Mouse (Mus musculus) splenic B cell, adult 2 months (primary cell): Measurements from ENCODE around the gene Ulk3.

ENCODE experiments used
- DNase-seq: peaks from one replicate; pipeline ENCODE4 v3.0.0-alpha.2; 2011; ENCODE audit warnings: low read depth, low spot score
- H3K27me3 ChIP-seq: 2 replicates; pipeline ENCODE4 v1.6.1; 2012; ENCODE audit warnings: mild to moderate bottlenecking, low read length, moderate library complexity, mixed read lengths; ENCODE audit not compliant: control insufficient read depth, poor library complexity, insufficient read depth, severe bottlenecking
- H3K36me3 ChIP-seq: 2 replicates; pipeline ENCODE4 v1.6.1; 2012; ENCODE audit warnings: mild to moderate bottlenecking, low read length, moderate library complexity, mixed read lengths; ENCODE audit not compliant: control insufficient read depth, poor library complexity, insufficient read depth, severe bottlenecking

The Ulk3 gene

GRCm38 (mm10) chr9:57589224-57590126, at the start of gene Ulk3:
TSS of gene Ulk3 (plus strand) at chr9:57589452.
- Histone ChIP-seq H3K27me3 (no peaks in the 10 kb centered on the region; the same call in 1 of the 2 replicates), H3K36me3 (peaks cover 11% of the 10 kb centered on the region)
- DNase-seq: peak; percentile 82

DNA sequence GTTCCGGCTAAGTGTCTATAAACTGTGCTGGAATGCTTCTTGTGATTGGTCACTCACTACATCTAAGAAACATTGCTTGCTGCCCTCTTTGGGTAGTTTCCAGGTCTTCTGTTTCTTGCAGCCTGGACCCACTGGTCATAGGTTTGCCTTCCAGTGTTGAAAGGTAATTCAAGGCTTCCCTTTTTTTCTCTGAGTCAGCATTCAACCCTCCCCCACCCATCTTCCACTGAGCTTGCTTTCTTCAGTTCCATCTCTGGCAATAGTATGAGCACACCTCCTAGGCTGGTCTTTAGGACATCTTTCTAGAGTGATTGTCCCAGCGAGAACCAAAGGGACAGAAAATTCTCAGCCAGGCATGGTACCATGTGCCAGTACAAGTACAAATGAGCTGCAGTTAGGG, 49.7 kb upstream of the Ulk3 start:
- no peak for DNase-seq
- H3K27me3 ChIP-seq: no peaks in the 10 kb centered on the region
- no peaks in the 10 kb centered on the region for H3K36me3 ChIP-seq

GRCm38 (mm10) chr9:57541312-57541711, 47.9 kb upstream of the Ulk3 start:
- Histone ChIP-seq H3K27me3 (no peaks in the 10 kb centered on the region), H3K36me3 (peaks cover 1% of the 10 kb centered on the region; the same call in 1 of the 2 replicates)
- DNase-seq: peak; percentile 71

GRCm38 (mm10) chr9:57543951-57544350, 45.3 kb upstream of the Ulk3 start:
- no peak for DNase-seq
- Histone ChIP-seq H3K27me3 (no peaks in the 10 kb centered on the region), H3K36me3 (peaks cover 1% of the 10 kb centered on the region; the same call in 1 of the 2 replicates)

DNA sequence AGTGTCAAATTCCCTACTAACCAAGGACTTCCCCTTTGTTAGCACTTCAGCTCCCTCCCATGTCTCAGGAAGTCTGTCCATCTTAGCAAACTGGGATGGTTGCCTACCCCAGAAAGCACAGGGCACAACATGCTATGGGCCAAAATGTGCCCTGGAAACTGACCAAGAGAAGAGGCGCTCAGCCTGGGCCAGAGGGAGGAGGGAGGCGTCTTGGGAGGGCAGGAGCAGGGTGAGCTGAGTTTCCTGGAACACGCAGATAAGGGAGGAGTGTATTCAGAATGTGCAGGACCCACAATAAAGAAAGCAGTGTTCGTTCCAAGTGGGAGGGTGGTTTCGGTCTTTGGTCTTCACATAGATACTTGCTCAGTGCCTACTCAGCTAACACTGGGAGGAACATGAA, 42.0 kb upstream of the Ulk3 start:
- DNase-seq: no peak
- Histone ChIP-seq H3K27me3 (no peaks in the 10 kb centered on the region), H3K36me3 (peaks cover 1% of the 10 kb centered on the region)

GRCm38 (mm10) chr9:57547869-57548268, 41.4 kb upstream of the Ulk3 start:
- H3K36me3 ChIP-seq: peaks cover 1% of the 10 kb centered on the region
- DNase-seq: no peak
- no peaks in the 10 kb centered on the region for H3K27me3 ChIP-seq

DNA sequence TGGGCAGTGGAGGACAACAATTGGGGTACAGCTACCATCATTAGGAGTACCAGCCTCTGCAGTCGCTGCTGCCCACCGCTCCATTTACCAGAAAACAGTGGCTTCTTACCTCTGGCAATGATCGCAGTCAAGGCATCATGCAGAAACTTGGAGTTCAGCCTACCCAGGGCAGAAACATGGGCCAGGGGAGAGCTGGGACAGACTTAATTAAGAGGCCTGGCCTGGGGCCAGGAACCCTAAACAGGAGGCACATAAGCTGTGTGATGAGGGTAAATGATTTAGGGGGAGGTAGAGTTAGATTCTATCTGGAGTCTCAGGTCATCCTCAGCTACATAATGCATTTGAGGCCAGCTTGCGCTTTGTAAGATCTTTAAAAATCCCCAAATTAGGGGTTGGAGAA, 40.1 kb upstream of the Ulk3 start:
- Histone ChIP-seq H3K36me3 (peaks cover 1% of the 10 kb centered on the region), H3K27me3 (no peaks in the 10 kb centered on the region)
- no peak for DNase-seq

- DNase-seq: no peak
- Histone ChIP-seq H3K36me3 (peaks cover 1% of the 10 kb centered on the region), H3K27me3 (no peaks in the 10 kb centered on the region)
Measured at GRCm38 (mm10) chr9:57550126-57550862, 39.0 kb upstream of the Ulk3 start.

- Histone ChIP-seq H3K27me3 (no peaks in the 10 kb centered on the region), H3K36me3 (no peaks in the 10 kb centered on the region; the same call in 1 of the 2 replicates)
- DNase-seq: peak; percentile 36
Measured at GRCm38 (mm10) chr9:57552139-57552887, 36.9 kb upstream of the Ulk3 start, which contains the start of gene Mpi. TSS of gene Mpi (minus strand) at chr9:57552763.

DNA sequence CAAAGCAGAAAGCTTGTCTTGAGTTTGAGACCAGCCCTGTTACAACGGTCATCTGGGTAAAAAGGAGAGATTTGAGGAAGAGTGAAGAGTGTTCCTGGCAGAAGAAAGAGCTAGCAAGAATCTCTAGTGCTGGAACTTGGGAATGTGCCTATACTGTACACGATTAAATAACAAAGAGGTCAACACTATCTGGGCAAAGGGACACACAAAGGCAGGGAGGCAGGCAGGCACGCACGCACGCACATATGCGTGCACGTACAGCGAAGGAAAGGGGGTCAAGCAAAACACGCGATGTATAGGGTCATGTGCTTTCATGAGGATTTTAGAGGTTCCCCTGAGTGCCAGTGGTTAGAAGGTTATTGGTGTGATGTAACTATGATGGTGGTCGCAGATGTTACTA, 36.1 kb upstream of the Ulk3 start:
- Histone ChIP-seq H3K36me3 (no peaks in the 10 kb centered on the region; the same call in 1 of the 2 replicates), H3K27me3 (no peaks in the 10 kb centered on the region)
- DNase-seq: no peak

GRCm38 (mm10) chr9:57554753-57555152, 34.5 kb upstream of the Ulk3 start:
- Histone ChIP-seq H3K36me3 (no peaks in the 10 kb centered on the region), H3K27me3 (no peaks in the 10 kb centered on the region)
- DNase-seq: no peak

- no peaks in the 10 kb centered on the region for H3K36me3 ChIP-seq
- no peak for DNase-seq
- no peaks in the 10 kb centered on the region for H3K27me3 ChIP-seq
Measured at GRCm38 (mm10) chr9:57557215-57557614, 32.0 kb upstream of the Ulk3 start.

DNA sequence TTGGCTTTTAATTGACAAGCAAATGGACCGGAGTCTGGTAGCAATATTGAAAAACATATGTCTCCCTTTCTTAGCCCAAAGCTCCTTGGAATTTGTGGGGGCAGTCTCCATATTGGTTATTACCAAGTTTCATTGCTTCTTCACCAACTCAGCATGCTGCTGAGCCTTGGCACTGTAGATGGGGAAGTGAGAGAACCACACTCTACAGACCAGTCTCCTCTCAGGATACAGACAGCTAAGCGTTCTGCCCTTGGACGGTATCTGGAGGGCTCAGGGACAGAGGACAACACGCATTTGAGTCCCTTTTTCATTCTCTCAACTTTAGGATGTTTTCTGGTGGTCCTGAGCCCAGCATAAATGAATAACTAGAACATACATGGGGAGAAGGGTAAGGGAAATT, 30.6 kb upstream of the Ulk3 start:
- Histone ChIP-seq H3K27me3 (no peaks in the 10 kb centered on the region), H3K36me3 (no peaks in the 10 kb centered on the region)
- peak; percentile 27 for DNase-seq

DNA sequence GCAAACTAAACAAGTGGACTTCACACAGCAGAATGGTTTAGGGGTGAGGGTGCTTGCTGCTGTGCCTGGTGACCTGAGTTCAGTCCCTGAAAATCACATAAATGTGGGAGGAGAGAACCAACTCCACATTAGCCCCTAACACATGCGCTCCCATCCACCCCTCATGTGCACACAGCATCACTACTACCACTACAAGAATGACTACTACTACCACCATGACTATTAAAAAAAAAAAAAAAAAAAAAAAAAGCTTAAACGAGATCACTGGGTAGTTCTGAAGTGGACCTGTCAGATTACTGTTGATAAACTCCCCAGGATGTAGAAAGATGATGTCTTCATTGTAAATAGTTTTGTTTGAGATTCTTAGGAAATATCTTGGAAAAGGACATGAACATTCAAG, 29.7 kb upstream of the Ulk3 start:
- H3K27me3 ChIP-seq: no peaks in the 10 kb centered on the region

More for the DNA sequence above, 29.7 kb upstream of the Ulk3 start:
- no peaks in the 10 kb centered on the region for H3K36me3 ChIP-seq
- DNase-seq: no peak
